Mouse (Mus musculus) myocyte (in vitro differentiated cells): Measurements from ENCODE around the gene Wdr20. TPM values are rescaled to one million over a fixed set of nuclear protein-coding genes. Genes with fewer than 3 reads are reported as not detected.
A peak's percentile ranks its signal among the peaks of the same experiment; 100 is the strongest.

Source experiments
- H3K27me3 ChIP-seq: one replicate; pipeline ENCODE4 v1.6.1; 2011; ENCODE audit not compliant: control insufficient read depth, insufficient read depth, insufficient read length
- H3K36me3 ChIP-seq: one replicate; pipeline ENCODE4 v1.6.1; 2011; ENCODE audit not compliant: control insufficient read depth, insufficient read depth
- H3K4me2 ChIP-seq: one replicate; pipeline ENCODE4 v1.6.1; 2011; ENCODE audit warnings: low read depth, control low read depth
- H3K4me3 ChIP-seq: one replicate; pipeline ENCODE4 v1.5.1; 2011; ENCODE audit warnings: mild to moderate bottlenecking, control low read depth, moderate library complexity
- H3K79me2 ChIP-seq: one replicate; pipeline ENCODE4 v1.6.1; 2011; ENCODE audit not compliant: control insufficient read depth, insufficient read depth
- H3ac ChIP-seq: one replicate; pipeline ENCODE4 v1.6.1; 2011; ENCODE audit not compliant: control insufficient read depth, insufficient read length
- CEBPB ChIP-seq: IDR thresholded peaks from 2 replicates; pipeline ENCODE4 v1.6.1; 2011; ENCODE audit warnings: mild to moderate bottlenecking, moderate library complexity; ENCODE audit not compliant: poor library complexity, insufficient read depth, severe bottlenecking
- E2F4 ChIP-seq: IDR thresholded peaks from one replicate; pipeline ENCODE4 v1.6.1; 2011; ENCODE audit warnings: mild to moderate bottlenecking, control low read depth, moderate library complexity; ENCODE audit not compliant: insufficient read depth
- MAX ChIP-seq: IDR thresholded peaks from one replicate; pipeline ENCODE4 v1.6.1; 2011; ENCODE audit warnings: low read depth, mild to moderate bottlenecking, control low read depth
- MYOD1 ChIP-seq, 3 experiments: IDR thresholded peaks; one replicate each; pipeline ENCODE4 v1.6.1; 2011; ENCODE audit warnings: control low read depth in 2 of 3, low read depth in 2 of 3, mild to moderate bottlenecking in 2 of 3, moderate library complexity in 1 of 3; ENCODE audit not compliant: insufficient read length in 2 of 3, control insufficient read depth in 1 of 3
- MYOG ChIP-seq, 3 experiments: IDR thresholded peaks; one replicate each; pipeline ENCODE4 v1.6.1; 2011; ENCODE audit warnings: control low read depth in 2 of 3, low read depth in 2 of 3, mild to moderate bottlenecking in 2 of 3; ENCODE audit not compliant: insufficient read length in 2 of 3, control insufficient read depth in 1 of 3, insufficient read depth in 1 of 3
- POLR2A ChIP-seq: IDR thresholded peaks from one replicate; pipeline ENCODE4 v1.6.1; 2011; ENCODE audit warnings: low read depth, mild to moderate bottlenecking, control low read depth, moderate library complexity; ENCODE audit not compliant: insufficient read length
- POLR2AphosphoS2 ChIP-seq: IDR thresholded peaks from one replicate; pipeline ENCODE4 v1.6.1; 2011; ENCODE audit warnings: low read depth, control low read depth; ENCODE audit not compliant: insufficient read length
- REST ChIP-seq: IDR thresholded peaks from one replicate; pipeline ENCODE4 v1.6.1; 2011; ENCODE audit warnings: mild to moderate bottlenecking, control low read depth, moderate library complexity; ENCODE audit not compliant: insufficient read depth, insufficient read length
- SRF ChIP-seq: IDR thresholded peaks from one replicate; pipeline ENCODE4 v1.6.1; 2011; ENCODE audit warnings: low read depth; ENCODE audit not compliant: control insufficient read depth, insufficient read length
- TCF12 ChIP-seq: IDR thresholded peaks from one replicate; pipeline ENCODE4 v1.6.1; 2011; ENCODE audit warnings: mild to moderate bottlenecking, control low read depth; ENCODE audit not compliant: poor library complexity, insufficient read depth, severe bottlenecking
- TCF3 ChIP-seq: IDR thresholded peaks from one replicate; pipeline ENCODE4 v1.6.1; 2011; ENCODE audit warnings: low read depth, control low read depth; ENCODE audit not compliant: insufficient read length
- USF1 ChIP-seq: IDR thresholded peaks from one replicate; pipeline ENCODE4 v1.6.1; 2011; ENCODE audit warnings: low read depth, mild to moderate bottlenecking, control low read depth, moderate library complexity
- polyA plus RNA-seq: library from polyadenylated mRNA; unstranded; fragments of >200 nt; fragmentation: generic; extraction: Trizol; gene quantifications from one replicate; pipeline ENCODE4 v1.2.1, GENCODE M21; 2012; ENCODE audit warnings: missing spikeins

The Wdr20 gene
- polyA plus RNA-seq, 1 experiment, result 13.9 TPM

GRCm38 (mm10) chr12:110696173-110696974, 41.4 kb upstream of the Wdr20 start:
- Histone ChIP-seq H3K4me3 (peak overlapping the region; percentile 64), H3ac (peak overlapping the region; percentile 48), H3K36me3 (peaks cover 34% of the 10 kb centered on the region), H3K79me2 (peaks cover 23% of the 10 kb centered on the region), H3K4me2 (peak overlapping the region; percentile 72), H3K27me3 (no peaks in the 10 kb centered on the region)
- no peak for TF ChIP-seq REST
- peak; percentile 95 for TF ChIP-seq POLR2A
- TF ChIP-seq CEBPB, result no peak
- TF ChIP-seq SRF, result peak; percentile 39
- TF ChIP-seq MYOG (IDR thresholded peaks at IDR 0.05; ENCODE audit: control insufficient read depth in 1 of 3, insufficient read depth in 1 of 3, insufficient read length in 2 of 3, low read depth in 2 of 3), result peak in 2 of 3 experiments; percentile 41 to 68
- TF ChIP-seq POLR2AphosphoS2, result peak; percentile 98

DNA sequence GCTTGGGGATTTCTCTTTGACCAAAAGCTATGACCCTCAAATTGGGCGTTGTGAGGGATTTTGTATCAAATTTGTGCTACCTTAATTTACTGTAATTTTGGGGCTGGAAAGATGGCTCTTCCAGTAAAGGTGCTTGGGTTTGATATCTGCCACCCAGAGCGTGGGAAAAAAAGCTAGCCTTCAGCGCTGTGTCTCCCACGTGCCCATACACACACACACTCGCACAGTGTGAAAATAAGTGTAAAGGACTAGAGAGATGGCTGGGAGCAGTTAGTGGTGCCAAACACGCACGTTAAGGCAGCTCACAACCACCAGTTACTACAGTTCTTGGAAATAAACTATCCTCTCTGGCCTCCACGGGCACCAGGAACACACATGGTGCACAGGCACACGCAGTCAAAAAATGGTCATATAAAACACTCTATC, 40.8 kb upstream of the Wdr20 start:
- no peak for TF ChIP-seq MAX
- no peak for TF ChIP-seq POLR2A
- no peak for TF ChIP-seq SRF
- no peak for TF ChIP-seq MYOG (IDR thresholded peaks at IDR 0.05; ENCODE audit: control insufficient read depth in 1 of 3, insufficient read depth in 1 of 3, insufficient read length in 2 of 3, low read depth in 2 of 3)
- TF ChIP-seq TCF12, result no peak
- TF ChIP-seq E2F4, result no peak
- no peak for TF ChIP-seq TCF3
- TF ChIP-seq CEBPB, result no peak
- no peak for TF ChIP-seq USF1
- TF ChIP-seq MYOD1 (IDR thresholded peaks at IDR 0.05; ENCODE audit: control insufficient read depth in 1 of 3, insufficient read length in 2 of 3, low read depth in 2 of 3), result no peak
- TF ChIP-seq REST, result no peak
- no peak for TF ChIP-seq POLR2AphosphoS2
- Histone ChIP-seq H3ac (peak overlapping the region; percentile 48), H3K27me3 (no peaks in the 10 kb centered on the region), H3K36me3 (peaks cover 28% of the 10 kb centered on the region), H3K4me3 (peak overlapping the region; percentile 64), H3K4me2 (peak overlapping the region; percentile 72), H3K79me2 (peaks cover 23% of the 10 kb centered on the region)

- Histone ChIP-seq H3K36me3 (peaks cover 24% of the 10 kb centered on the region), H3K4me3 (peak overlapping the region; percentile 64), H3K4me2 (no peak overlapping the region), H3ac (no peak overlapping the region), H3K27me3 (no peaks in the 10 kb centered on the region), H3K79me2 (peaks cover 23% of the 10 kb centered on the region)
- TF ChIP-seq POLR2A (no peak), REST (no peak), TCF12 (no peak), MYOG (IDR thresholded peaks at IDR 0.05; ENCODE audit: control insufficient read depth in 1 of 3, insufficient read depth in 1 of 3, insufficient read length in 2 of 3, low read depth in 2 of 3) (no peak), E2F4 (no peak), SRF (no peak)
These were observed 40.3 kb upstream of the Wdr20 start for GRCm38 (mm10) chr12:110697457-110697856.

- Histone ChIP-seq H3K27me3 (no peaks in the 10 kb centered on the region), H3ac (no peak overlapping the region), H3K4me2 (no peak overlapping the region), H3K79me2 (peaks cover 23% of the 10 kb centered on the region), H3K36me3 (peaks cover 18% of the 10 kb centered on the region), H3K4me3 (no peak overlapping the region)
- TF ChIP-seq MYOD1 (IDR thresholded peaks at IDR 0.05; ENCODE audit: control insufficient read depth in 1 of 3, insufficient read length in 2 of 3, low read depth in 2 of 3) (no peak), POLR2A (no peak), CEBPB (no peak), REST (no peak), SRF (no peak), MYOG (IDR thresholded peaks at IDR 0.05; ENCODE audit: control insufficient read depth in 1 of 3, insufficient read depth in 1 of 3, insufficient read length in 2 of 3, low read depth in 2 of 3) (no peak), MAX (no peak), TCF3 (no peak), TCF12 (no peak), USF1 (no peak), POLR2AphosphoS2 (no peak), E2F4 (no peak)
These were observed 39.7 kb upstream of the Wdr20 start for GRCm38 (mm10) chr12:110698080-110698479.
